Mouse (Mus musculus): ENCODE measurements around the gene Adamtsl5. TPM values are rescaled to one million over a fixed set of nuclear protein-coding genes. Genes with fewer than 3 reads are reported as not detected.

Adamtsl5 gene
- total RNA-seq, 2 experiments from 2014 or later = 0.17 to 0.77 TPM

DNA sequence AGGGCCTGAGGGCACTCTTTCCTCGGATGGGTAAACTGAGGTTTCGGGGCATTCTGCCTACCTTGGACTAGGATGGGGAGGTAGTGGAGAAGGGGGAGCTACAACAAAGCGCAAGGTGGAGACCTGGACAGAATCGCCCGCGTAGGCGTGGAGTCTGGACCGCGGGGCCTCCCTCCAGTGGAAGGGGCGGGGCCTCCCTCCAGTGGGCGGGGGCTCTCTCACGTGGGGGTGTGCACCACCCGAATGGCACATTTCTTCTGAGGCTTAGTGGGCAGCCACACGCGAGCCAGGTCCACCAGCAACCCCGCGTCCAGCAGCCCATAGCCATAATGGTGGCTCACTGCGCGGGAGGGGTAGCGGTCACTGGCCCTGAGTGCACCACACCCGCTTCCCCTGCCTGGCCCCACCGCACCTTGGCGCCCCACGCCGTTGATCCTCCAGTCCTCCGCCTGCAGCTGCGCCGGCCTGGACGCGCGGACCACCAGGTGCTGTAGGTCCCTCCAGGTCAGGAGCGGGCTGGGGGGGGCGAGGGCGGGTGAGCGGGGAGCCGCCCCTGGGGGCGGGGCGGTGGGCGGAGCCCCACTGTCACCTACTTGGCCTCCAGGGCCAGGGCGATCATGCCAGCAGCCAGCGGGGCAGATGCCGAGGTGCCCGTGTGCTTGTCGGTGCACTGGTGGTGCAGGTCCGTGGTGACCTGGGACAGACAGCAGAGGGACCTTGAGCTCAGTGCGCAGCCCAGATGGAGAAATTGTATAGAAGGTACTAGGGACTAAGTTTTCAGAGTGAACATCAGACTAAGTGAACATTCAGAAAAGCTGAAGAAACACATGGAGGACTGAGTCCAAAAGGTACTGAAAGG, 24.7 kb downstream of the Adamtsl5 start:
- ATAC-seq (replicated peaks; ENCODE audit: low FRiP score, poor library complexity, severe bottlenecking) = peak; percentile 60

- no peak for ATAC-seq (replicated peaks; ENCODE audit: low FRiP score, poor library complexity, severe bottlenecking)
Measured at GRCm38 (mm10) chr10:80322811-80323211, 25.4 kb downstream of the Adamtsl5 start.

DNA sequence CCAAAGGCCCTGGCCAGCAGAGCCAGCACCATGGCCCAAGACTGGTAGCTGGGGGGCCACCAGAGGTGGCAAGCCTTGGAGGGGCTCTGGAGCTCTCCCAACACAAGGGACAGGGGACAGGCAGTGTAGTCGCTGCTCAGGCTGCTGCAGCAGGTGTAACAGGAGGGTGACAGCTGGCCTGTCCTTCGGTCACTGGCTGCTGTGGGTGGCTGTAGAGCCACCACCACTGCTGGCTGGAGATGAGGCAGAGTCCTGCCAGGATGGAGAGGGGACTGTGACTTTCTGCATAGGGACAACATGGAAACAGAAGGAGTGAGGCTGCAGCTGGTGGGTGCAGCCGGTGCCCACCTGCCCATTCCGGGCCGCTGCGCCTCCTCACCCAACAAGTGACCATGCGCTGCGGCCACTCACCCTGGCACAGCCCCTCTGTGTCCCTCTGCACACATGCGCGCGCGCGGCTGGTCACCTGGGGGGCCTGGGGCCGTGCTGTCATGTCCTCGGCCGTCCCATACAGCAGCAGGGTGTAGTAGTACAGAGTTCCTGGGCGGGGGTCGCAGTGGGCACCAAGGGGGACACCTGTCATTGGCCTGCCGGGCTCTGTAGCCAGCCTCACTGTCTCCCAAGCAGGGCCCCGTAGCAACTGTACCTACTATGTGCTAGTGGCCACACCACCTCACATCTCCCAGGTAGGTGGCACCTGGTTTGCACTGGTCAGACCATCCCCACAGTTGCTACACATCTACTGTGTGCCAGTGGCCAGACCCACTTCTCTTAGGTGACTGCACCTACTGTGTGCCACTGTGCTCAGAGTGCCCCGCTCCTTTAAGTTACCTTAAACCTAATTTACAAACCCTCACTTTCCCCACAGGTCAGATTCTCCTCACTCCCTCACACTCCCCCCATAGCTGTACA, 26.3 kb downstream of the Adamtsl5 start:
- no peak for ATAC-seq (replicated peaks; ENCODE audit: low FRiP score, poor library complexity, severe bottlenecking)

DNA sequence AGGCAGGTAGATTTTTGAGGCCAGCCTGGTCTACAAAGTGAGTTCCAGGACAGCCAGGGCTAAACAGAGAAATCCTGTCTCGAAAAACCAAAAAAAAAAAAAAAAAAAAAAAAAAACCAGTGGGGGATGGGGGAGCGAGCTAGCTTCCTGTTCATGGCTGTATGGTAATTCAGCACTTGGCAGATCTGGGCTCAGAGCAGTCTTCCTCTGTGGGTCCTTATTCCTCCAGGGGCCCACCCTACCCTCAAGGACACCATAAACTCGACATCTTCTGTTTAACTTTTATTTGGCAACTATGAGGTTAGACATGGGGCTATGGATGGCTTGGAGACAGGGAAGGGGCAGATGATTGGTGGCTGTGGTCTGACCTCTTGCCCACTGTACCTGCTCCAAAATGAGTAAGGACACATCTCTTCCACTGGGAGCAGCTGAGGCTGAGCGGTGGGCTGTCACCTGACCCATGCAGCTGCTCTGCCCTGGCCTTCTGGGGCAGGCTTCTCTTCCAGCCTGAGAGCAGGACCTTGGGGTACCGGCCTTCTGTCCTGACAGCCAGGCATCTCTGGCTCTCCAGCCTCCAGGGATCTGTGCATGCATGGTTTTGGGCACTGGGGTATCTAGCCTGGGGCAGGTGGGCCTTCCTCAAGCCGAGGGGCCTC, 27.1 kb downstream of the Adamtsl5 start:
- ATAC-seq (replicated peaks; ENCODE audit: low FRiP score, poor library complexity, severe bottlenecking) = no peak

GRCm38 (mm10) chr10:80320340-80320760, 27.9 kb downstream of the Adamtsl5 start, which contains the start of gene 2310011J03Rik:
Gene 2310011J03Rik (minus strand): TSS chr10:80320537.
- ATAC-seq (replicated peaks; ENCODE audit: low FRiP score, poor library complexity, severe bottlenecking) = peak; percentile 75

DNA sequence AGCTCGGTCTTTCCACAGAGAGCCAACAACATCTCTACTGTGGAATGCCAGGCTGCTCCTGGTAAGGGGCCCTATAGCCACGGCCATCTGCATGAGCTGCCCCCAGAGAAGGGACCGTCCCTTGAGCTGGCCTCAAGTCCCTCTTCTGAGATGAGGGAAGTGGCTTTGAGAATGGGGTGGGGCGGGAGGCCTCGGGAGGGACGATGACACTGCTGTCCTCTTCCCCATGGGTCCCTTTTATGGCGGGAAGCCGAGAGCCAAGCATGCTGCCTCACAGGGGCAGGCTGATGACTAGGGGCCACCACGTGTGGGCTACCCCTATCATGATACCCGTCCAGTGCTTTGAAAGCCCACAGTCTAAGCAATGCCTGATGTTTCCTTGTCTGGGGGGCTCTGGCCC, 31.2 kb downstream of the Adamtsl5 start:
- no peak for ATAC-seq (replicated peaks; ENCODE audit: low FRiP score, poor library complexity, severe bottlenecking)

DNA sequence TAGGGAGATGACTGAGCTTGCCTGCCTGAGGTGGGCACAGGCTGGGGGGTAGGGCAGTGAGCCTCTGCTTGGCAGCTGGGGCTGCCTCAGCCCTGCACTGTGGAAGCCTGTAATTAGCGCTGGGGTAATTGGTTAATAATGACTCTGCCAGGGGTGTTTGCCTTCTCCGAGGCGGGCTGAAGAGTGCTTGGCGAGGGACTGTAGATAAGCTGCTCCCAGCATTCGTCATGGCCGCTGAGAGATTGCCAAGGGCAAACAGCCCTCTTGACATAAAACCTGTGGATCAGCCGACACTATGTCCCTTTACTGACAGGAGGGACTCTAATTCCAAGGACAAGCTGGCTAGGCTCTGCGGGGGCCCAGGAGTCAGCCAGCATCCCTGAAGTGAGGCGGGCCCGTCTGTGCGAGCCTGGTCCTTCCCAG, 31.8 kb downstream of the Adamtsl5 start:
- ATAC-seq (replicated peaks; ENCODE audit: low FRiP score, poor library complexity, severe bottlenecking) = no peak

DNA sequence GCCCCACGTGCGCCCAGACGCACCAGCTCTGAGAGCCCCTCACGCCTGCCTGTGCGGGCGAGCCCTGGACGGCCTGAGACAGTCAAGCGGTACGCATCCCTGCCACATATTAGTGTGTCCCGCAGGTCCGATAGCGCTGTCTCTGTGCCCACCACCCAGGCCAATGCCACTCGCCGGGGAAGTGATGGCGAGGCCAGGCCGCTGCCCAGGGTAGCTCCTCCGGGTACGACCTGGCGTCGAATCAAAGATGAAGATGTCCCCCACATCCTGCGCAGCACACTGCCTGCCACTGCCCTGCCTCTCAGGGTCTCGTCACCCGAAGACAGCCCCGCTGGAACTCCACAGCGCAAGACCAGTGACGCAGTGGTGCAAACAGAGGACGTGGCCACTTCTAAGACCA, 32.9 kb downstream of the Adamtsl5 start:
- ATAC-seq (replicated peaks; ENCODE audit: low FRiP score, poor library complexity, severe bottlenecking) = no peak

- no peak for ATAC-seq (replicated peaks; ENCODE audit: low FRiP score, poor library complexity, severe bottlenecking)
Measured at GRCm38 (mm10) chr10:80314494-80315001, 33.7 kb downstream of the Adamtsl5 start.

- no peak for ATAC-seq (replicated peaks; ENCODE audit: low FRiP score, poor library complexity, severe bottlenecking)
Measured at GRCm38 (mm10) chr10:80313627-80314201, 34.5 kb downstream of the Adamtsl5 start.

GRCm38 (mm10) chr10:80312586-80313504, 35.4 kb downstream of the Adamtsl5 start:
- no peak for ATAC-seq (replicated peaks; ENCODE audit: low FRiP score, poor library complexity, severe bottlenecking)

DNA sequence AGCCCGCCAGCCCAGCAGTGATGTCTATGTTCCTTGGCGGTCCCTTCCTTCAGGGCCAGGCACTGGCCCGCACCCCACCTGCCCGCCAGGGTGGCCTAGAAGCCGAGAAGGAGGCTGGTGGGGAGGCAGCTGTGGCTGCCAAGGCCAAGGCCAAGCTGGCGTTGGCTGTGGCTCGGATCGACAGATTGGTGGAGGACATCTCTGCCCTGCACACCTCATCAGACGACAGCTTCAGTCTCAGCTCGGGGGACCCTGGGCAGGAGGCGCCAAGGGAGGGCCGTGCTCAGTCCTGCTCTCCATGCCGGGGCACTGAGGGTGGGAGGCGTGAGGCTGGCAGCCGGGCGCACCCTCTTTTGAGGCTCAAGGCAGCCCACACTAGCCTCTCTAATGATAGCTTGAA, 36.7 kb downstream of the Adamtsl5 start:
- no peak for ATAC-seq (replicated peaks; ENCODE audit: low FRiP score, poor library complexity, severe bottlenecking)

DNA sequence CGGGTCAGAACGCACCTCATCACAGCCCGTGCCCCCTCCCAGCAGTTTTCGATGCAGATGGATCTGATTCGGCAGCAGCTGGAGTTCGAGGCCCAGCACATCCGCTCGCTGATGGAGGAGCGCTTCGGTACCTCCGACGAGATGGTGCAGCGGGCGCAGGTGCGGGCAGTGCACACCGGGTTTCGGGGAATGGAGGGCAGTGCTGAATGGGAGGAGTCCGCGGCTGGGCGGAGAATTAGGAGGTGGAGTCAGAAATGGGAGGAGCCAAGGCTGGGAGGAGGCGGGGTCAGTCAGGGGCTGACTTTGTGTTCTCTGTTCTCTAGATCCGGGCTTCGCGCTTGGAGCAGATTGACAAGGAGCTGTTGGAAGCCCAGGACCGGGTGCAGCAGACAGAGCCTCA, 43.4 kb downstream of the Adamtsl5 start:
- ATAC-seq (replicated peaks; ENCODE audit: low FRiP score, poor library complexity, severe bottlenecking) = peak; percentile 63

DNA sequence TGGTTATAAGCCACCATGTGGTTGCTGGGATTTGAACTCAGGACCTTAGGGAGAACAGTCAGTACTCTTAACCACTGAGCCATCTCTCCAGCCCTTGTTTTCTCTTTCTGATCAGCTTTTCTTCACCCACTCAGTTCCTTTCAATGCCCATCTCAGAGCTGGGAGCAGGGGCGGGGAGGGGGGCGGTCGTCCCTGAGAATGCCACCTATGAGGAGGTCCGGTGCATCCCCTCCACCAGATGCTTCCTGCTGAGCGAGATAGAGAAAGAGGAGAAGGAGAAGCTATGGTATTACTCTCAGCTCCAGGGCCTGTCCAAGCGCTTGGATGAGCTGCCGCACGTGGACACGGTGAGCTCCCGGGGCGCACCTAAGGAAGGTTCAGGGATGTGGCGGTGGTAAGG, 43.8 kb downstream of the Adamtsl5 start:
- peak; percentile 2; the same call in 1 of the 2 replicates for ATAC-seq (replicated peaks; ENCODE audit: low FRiP score, poor library complexity, severe bottlenecking)

- 0 out of 2 replicates have a peak, but pooled peaks have one; percentile 18 for ATAC-seq (replicated peaks; ENCODE audit: low FRiP score, poor library complexity, severe bottlenecking)
Measured at GRCm38 (mm10) chr10:80302471-80302881, 45.7 kb downstream of the Adamtsl5 start.

DNA sequence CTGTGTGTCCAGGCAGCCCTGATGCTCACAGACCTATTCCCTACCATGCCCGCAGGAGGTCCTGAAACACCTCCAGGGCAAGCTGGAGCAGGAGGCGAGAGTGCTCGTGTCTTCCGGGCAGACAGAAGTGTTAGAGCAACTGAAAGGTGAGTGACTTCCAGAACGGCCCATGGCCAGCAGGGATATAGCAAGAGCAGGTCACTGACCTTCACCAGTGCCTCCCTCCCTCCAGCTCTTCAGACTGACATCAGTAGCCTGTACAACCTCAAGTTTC, 46.2 kb downstream of the Adamtsl5 start:
- 0 out of 2 replicates have a peak, but pooled peaks have one; percentile 1 for ATAC-seq (replicated peaks; ENCODE audit: low FRiP score, poor library complexity, severe bottlenecking)

GRCm38 (mm10) chr10:80301256-80302081, 46.7 kb downstream of the Adamtsl5 start:
- ATAC-seq (replicated peaks; ENCODE audit: low FRiP score, poor library complexity, severe bottlenecking) = no peak
